Mouse (Mus musculus) stomach, postnatal 0 days (tissue): ENCODE measurements around the gene Myh7b. TPM values are rescaled to one million over a fixed set of nuclear protein-coding genes. Genes with fewer than 3 reads are reported as not detected.

ENCODE experiments used
- ATAC-seq: fragments of 200-750 bp; cut with Nextera tagmentation; 2 replicates; pipeline ENCODE4 v1.8.0; 2017; ENCODE audit not compliant: low FRiP score, low TSS enrichment
- DNase-seq: peaks from one replicate; pipeline ENCODE4 v3.0.0-alpha.2; 2016; ENCODE audit warnings: low spot score
- H3K27ac ChIP-seq: fragments of 300-500 bp; sonication (generic); replicated peaks from 2 replicates; pipeline ENCODE4 v1.5.1; 2014; ENCODE audit warnings: mild to moderate bottlenecking, control low read depth
- H3K27me3 ChIP-seq: fragments of 300-500 bp; sonication (generic); 2 replicates; pipeline ENCODE4 v1.6.1; 2014; ENCODE audit warnings: low read length; ENCODE audit not compliant: control insufficient read depth, insufficient read depth
- H3K36me3 ChIP-seq: fragments of 300-500 bp; sonication (generic); 2 replicates; pipeline ENCODE4 v1.6.1; 2014; ENCODE audit warnings: low read length, mixed read lengths; ENCODE audit not compliant: control insufficient read depth, insufficient read depth
- H3K4me1 ChIP-seq: fragments of 300-500 bp; sonication (generic); replicated peaks from 2 replicates; pipeline ENCODE4 v1.6.1; 2014; ENCODE audit warnings: antibody characterized with exemption; ENCODE audit not compliant: control insufficient read depth, insufficient read depth
- H3K4me2 ChIP-seq: fragments of 300-500 bp; sonication (generic); replicated peaks from 2 replicates; pipeline ENCODE4 v1.6.1; 2014; ENCODE audit warnings: low read depth, mild to moderate bottlenecking, control low read depth, moderate library complexity
- H3K4me3 ChIP-seq: fragments of 300-500 bp; sonication (generic); 2 replicates; pipeline ENCODE4 v1.5.1; 2014; ENCODE audit warnings: low read depth, low read length, control low read depth
- H3K9ac ChIP-seq: fragments of 300-500 bp; sonication (generic); 2 replicates; pipeline ENCODE4 v1.6.1; 2014; ENCODE audit warnings: mild to moderate bottlenecking, low read length, control low read depth, mixed read lengths
- H3K9me3 ChIP-seq: fragments of 300-500 bp; sonication (generic); 2 replicates; pipeline ENCODE4 v1.6.1; 2016; ENCODE audit warnings: low read length; ENCODE audit not compliant: control insufficient read depth
- CTCF ChIP-seq: IDR thresholded peaks from 2 replicates; pipeline ENCODE4 v1.5.1; 2016; ENCODE audit warnings: antibody characterized with exemption, low read depth, mild to moderate bottlenecking, moderate library complexity
- EP300 ChIP-seq: optimal IDR thresholded peaks from 2 replicates; pipeline ENCODE3; 2016; ENCODE audit warnings: antibody characterized with exemption
- WGBS: fragments of 180-500 bp; shearing (Covaris S2); extraction: QIAGEN DNeasy Blood & Tissue Kit; methylation state at CpG from one replicate; pipeline ENCODE4 v1.1.7; 2014; 5-methylcytosine and 5-hydroxymethylcytosine counted together
- polyA plus RNA-seq: library from polyadenylated mRNA; unstranded; fragments of >200 nt; fragmentation: Nextera tagmentation; extraction: Ambion mirVana; gene quantifications from 2 replicates; pipeline ENCODE4 v1.2.1, GENCODE M21; 2015

Gene Myh7b
- polyA plus RNA-seq, 1 experiment from 2014 or later: 0.05 TPM

GRCm38 (mm10) chr2:155663097-155663496, 52.1 kb downstream of the Myh7b start:
- WGBS: 18% methylated on average over 5 of the region's 5 CpGs

GRCm38 (mm10) chr2:155663910-155664460, 53.0 kb downstream of the Myh7b start:
- DNase-seq (peak; percentile 34), ATAC-seq (peak; percentile 79)
- 57% methylated on average over 6 of the region's 6 CpGs for WGBS
- Histone ChIP-seq H3K36me3 (peaks cover 22% of the 10 kb centered on the region), H3K9ac (no peak overlapping the region), H3K9me3 (no peaks in the 10 kb centered on the region), H3K27me3 (no peaks in the 10 kb centered on the region), H3K4me1 (no peaks in the 10 kb centered on the region), H3K27ac (no peak overlapping the region), H3K4me3 (no peak overlapping the region), H3K4me2 (no peak overlapping the region)
- TF ChIP-seq EP300 (no peak), CTCF (no peak)

More at GRCm38 (mm10) chr2:155663097-155663496, 52.1 kb downstream of the Myh7b start:
- Histone ChIP-seq H3K4me1 (no peaks in the 10 kb centered on the region), H3K27ac (no peak overlapping the region), H3K4me3 (no peak overlapping the region), H3K27me3 (no peaks in the 10 kb centered on the region), H3K36me3 (peaks cover 22% of the 10 kb centered on the region), H3K9me3 (no peaks in the 10 kb centered on the region), H3K9ac (no peak overlapping the region), H3K4me2 (no peak overlapping the region)
- no peak for ATAC-seq
- DNase-seq: peak; percentile 62
- TF ChIP-seq EP300 (no peak), CTCF (peak; percentile 82)

- H3K9ac ChIP-seq: no peak overlapping the region
- WGBS: 96% methylated on average over 8 of the region's 8 CpGs
- ATAC-seq (no peak), DNase-seq (no peak)
- peaks cover 30% of the 10 kb centered on the region; the same call in 1 of the 2 replicates for H3K36me3 ChIP-seq
- no peaks in the 10 kb centered on the region for H3K9me3 ChIP-seq
- no peak overlapping the region for H3K4me2 ChIP-seq
- no peak overlapping the region for H3K27ac ChIP-seq
- TF ChIP-seq CTCF: no peak
- no peak for TF ChIP-seq EP300
- H3K4me1 ChIP-seq: no peaks in the 10 kb centered on the region
- H3K27me3 ChIP-seq: no peaks in the 10 kb centered on the region
- no peak overlapping the region for H3K4me3 ChIP-seq
These were observed 56.9 kb downstream of the Myh7b start for GRCm38 (mm10) chr2:155667881-155668280.

- peak; percentile 68 for TF ChIP-seq CTCF
- TF ChIP-seq EP300: no peak
- no peaks in the 10 kb centered on the region for H3K9me3 ChIP-seq
- no peak overlapping the region for H3K4me2 ChIP-seq
- H3K9ac ChIP-seq: no peak overlapping the region
- no peak for ATAC-seq
- H3K4me1 ChIP-seq: no peaks in the 10 kb centered on the region
- no peaks in the 10 kb centered on the region for H3K27me3 ChIP-seq
- WGBS: 81% methylated on average over 4 of the region's 4 CpGs
- peaks cover 30% of the 10 kb centered on the region; the same call in 1 of the 2 replicates for H3K36me3 ChIP-seq
- DNase-seq: peak; percentile 31
- no peak overlapping the region for H3K4me3 ChIP-seq
- no peak overlapping the region for H3K27ac ChIP-seq
These were observed 57.4 kb downstream of the Myh7b start for GRCm38 (mm10) chr2:155668461-155668860.

- H3K27me3 ChIP-seq: no peaks in the 10 kb centered on the region
- DNase-seq (no peak), ATAC-seq (no peak)
- H3K36me3 ChIP-seq: peaks cover 24% of the 10 kb centered on the region; the same call in 1 of the 2 replicates
- H3K4me1 ChIP-seq: no peaks in the 10 kb centered on the region
- no peak overlapping the region for H3K27ac ChIP-seq
- no peak overlapping the region for H3K4me2 ChIP-seq
- no peak overlapping the region for H3K4me3 ChIP-seq
- TF ChIP-seq EP300 (no peak), CTCF (no peak)
- H3K9me3 ChIP-seq: no peaks in the 10 kb centered on the region
- no peak overlapping the region for H3K9ac ChIP-seq
- WGBS: 65% methylated on average over 4 of the region's 4 CpGs
These were observed 60.2 kb downstream of the Myh7b start for GRCm38 (mm10) chr2:155671236-155671635.

- no peak overlapping the region for H3K9ac ChIP-seq
- TF ChIP-seq EP300 (no peak), CTCF (peak; percentile 78)
- H3K4me2 ChIP-seq: no peak overlapping the region
- 27% methylated on average over 2 of the region's 2 CpGs for WGBS
- no peaks in the 10 kb centered on the region for H3K4me1 ChIP-seq
- H3K36me3 ChIP-seq: peaks cover 17% of the 10 kb centered on the region; the same call in 1 of the 2 replicates
- H3K27ac ChIP-seq: no peak overlapping the region
- no peak overlapping the region for H3K4me3 ChIP-seq
- ATAC-seq (no peak), DNase-seq (peak; percentile 73)
- no peaks in the 10 kb centered on the region for H3K27me3 ChIP-seq
- no peaks in the 10 kb centered on the region for H3K9me3 ChIP-seq
These were observed 62.5 kb downstream of the Myh7b start for GRCm38 (mm10) chr2:155673546-155673945.
